Mouse (Mus musculus): Measurements from ENCODE around the gene Tbl1xr1. TPM values are rescaled to one million over a fixed set of nuclear protein-coding genes. Genes with fewer than 3 reads are reported as not detected.

Tbl1xr1 gene
- polyA plus RNA-seq, 1 experiment from 2014 or later, result 26.4 TPM

GRCm38 (mm10) chr3:22162948-22163347, 86.5 kb downstream of the Tbl1xr1 start:
- DNase-seq (ENCODE audit: low spot score) (no peak), ATAC-seq (ENCODE audit: insufficient read depth, low FRiP score, low TSS enrichment) (no peak)
- no peaks in the 10 kb centered on the region for H3K4me1 ChIP-seq (ENCODE audit: control insufficient read depth, insufficient read depth, low read length)
- no peaks in the 10 kb centered on the region for H3K36me3 ChIP-seq (ENCODE audit: control insufficient read depth, insufficient read depth, low read length)
- no peak overlapping the region for H3K4me3 ChIP-seq (ENCODE audit: low read depth, low read length)
- 99% methylated on average over 3 of the region's 3 CpGs for WGBS
- no peaks in the 10 kb centered on the region for H3K27me3 ChIP-seq (ENCODE audit: control insufficient read depth, insufficient read depth, low read length)
- no peaks in the 10 kb centered on the region for H3K9me3 ChIP-seq (ENCODE audit: control insufficient read depth, low read length)
- no peak overlapping the region for H3K27ac ChIP-seq (ENCODE audit: low read depth, low read length)
- H3K9ac ChIP-seq (ENCODE audit: low read length), result no peak overlapping the region
- no peak overlapping the region for H3K4me2 ChIP-seq (ENCODE audit: low read depth)

- ATAC-seq (ENCODE audit: insufficient read depth, low FRiP score, low TSS enrichment) (no peak), DNase-seq (ENCODE audit: low spot score) (no peak)
- Histone ChIP-seq H3K27me3 (ENCODE audit: control insufficient read depth, insufficient read depth, low read length) (no peaks in the 10 kb centered on the region), H3K4me2 (ENCODE audit: low read depth) (no peak overlapping the region), H3K4me3 (ENCODE audit: low read depth, low read length) (no peak overlapping the region), H3K36me3 (ENCODE audit: control insufficient read depth, insufficient read depth, low read length) (no peaks in the 10 kb centered on the region), H3K4me1 (ENCODE audit: control insufficient read depth, insufficient read depth, low read length) (no peaks in the 10 kb centered on the region), H3K9me3 (ENCODE audit: control insufficient read depth, low read length) (no peaks in the 10 kb centered on the region), H3K9ac (ENCODE audit: low read length) (no peak overlapping the region), H3K27ac (ENCODE audit: low read depth, low read length) (no peak overlapping the region)
- WGBS, result 96% methylated on average over 2 of the region's 2 CpGs
These were observed 91.4 kb downstream of the Tbl1xr1 start for GRCm38 (mm10) chr3:22167856-22168255.

- H3K27ac ChIP-seq (ENCODE audit: low read depth, low read length), result no peak overlapping the region
- DNase-seq (ENCODE audit: low spot score), result no peak
- WGBS, result 90% methylated on average over 4 of the region's 4 CpGs
These were observed 92.0 kb downstream of the Tbl1xr1 start for GRCm38 (mm10) chr3:22168432-22168831.

GRCm38 (mm10) chr3:22171526-22171925, 95.1 kb downstream of the Tbl1xr1 start:
- Histone ChIP-seq H3K27me3 (ENCODE audit: control insufficient read depth, insufficient read depth, low read length) (no peaks in the 10 kb centered on the region), H3K4me1 (ENCODE audit: control insufficient read depth, insufficient read depth, low read length) (no peaks in the 10 kb centered on the region), H3K4me3 (ENCODE audit: low read depth, low read length) (no peak overlapping the region), H3K27ac (ENCODE audit: low read depth, low read length) (no peak overlapping the region), H3K9ac (ENCODE audit: low read length) (no peak overlapping the region), H3K36me3 (ENCODE audit: control insufficient read depth, insufficient read depth, low read length) (no peaks in the 10 kb centered on the region), H3K4me2 (ENCODE audit: low read depth) (no peak overlapping the region), H3K9me3 (ENCODE audit: control insufficient read depth, low read length) (no peaks in the 10 kb centered on the region)
- ATAC-seq (ENCODE audit: insufficient read depth, low FRiP score, low TSS enrichment) (no peak), DNase-seq (ENCODE audit: low spot score) (no peak)
- 90% methylated on average over 8 of the region's 8 CpGs for WGBS

More at GRCm38 (mm10) chr3:22168432-22168831, 92.0 kb downstream of the Tbl1xr1 start:
- no peak for ATAC-seq (ENCODE audit: insufficient read depth, low FRiP score, low TSS enrichment)
- H3K9me3 ChIP-seq (ENCODE audit: control insufficient read depth, low read length), result no peaks in the 10 kb centered on the region
- no peaks in the 10 kb centered on the region for H3K36me3 ChIP-seq (ENCODE audit: control insufficient read depth, insufficient read depth, low read length)
- H3K4me3 ChIP-seq (ENCODE audit: low read depth, low read length), result no peak overlapping the region
- no peaks in the 10 kb centered on the region for H3K4me1 ChIP-seq (ENCODE audit: control insufficient read depth, insufficient read depth, low read length)
- no peak overlapping the region for H3K9ac ChIP-seq (ENCODE audit: low read length)
- H3K4me2 ChIP-seq (ENCODE audit: low read depth), result no peak overlapping the region
- H3K27me3 ChIP-seq (ENCODE audit: control insufficient read depth, insufficient read depth, low read length), result no peaks in the 10 kb centered on the region

GRCm38 (mm10) chr3:22172410-22172809, 96.0 kb downstream of the Tbl1xr1 start:
- H3K4me3 ChIP-seq (ENCODE audit: low read depth, low read length), result no peak overlapping the region
- H3K27ac ChIP-seq (ENCODE audit: low read depth, low read length), result no peak overlapping the region
- H3K27me3 ChIP-seq (ENCODE audit: control insufficient read depth, insufficient read depth, low read length), result no peaks in the 10 kb centered on the region
- no peaks in the 10 kb centered on the region for H3K9me3 ChIP-seq (ENCODE audit: control insufficient read depth, low read length)
- DNase-seq (ENCODE audit: low spot score), result no peak
- no peak overlapping the region for H3K4me2 ChIP-seq (ENCODE audit: low read depth)
- no peak for ATAC-seq (ENCODE audit: insufficient read depth, low FRiP score, low TSS enrichment)
- H3K4me1 ChIP-seq (ENCODE audit: control insufficient read depth, insufficient read depth, low read length), result no peaks in the 10 kb centered on the region
- H3K9ac ChIP-seq (ENCODE audit: low read length), result no peak overlapping the region
- H3K36me3 ChIP-seq (ENCODE audit: control insufficient read depth, insufficient read depth, low read length), result no peaks in the 10 kb centered on the region
- 70% methylated on average over 2 of the region's 2 CpGs for WGBS

- no peaks in the 10 kb centered on the region for H3K4me1 ChIP-seq (ENCODE audit: control insufficient read depth, insufficient read depth, low read length)
- H3K27me3 ChIP-seq (ENCODE audit: control insufficient read depth, insufficient read depth, low read length), result no peaks in the 10 kb centered on the region
- H3K9me3 ChIP-seq (ENCODE audit: control insufficient read depth, low read length), result no peaks in the 10 kb centered on the region
- DNase-seq (ENCODE audit: low spot score) (no peak), ATAC-seq (ENCODE audit: insufficient read depth, low FRiP score, low TSS enrichment) (no peak)
- H3K9ac ChIP-seq (ENCODE audit: low read length), result no peak overlapping the region
- WGBS, result 91% methylated on average over 5 of the region's 5 CpGs
- H3K4me3 ChIP-seq (ENCODE audit: low read depth, low read length), result no peak overlapping the region
- H3K4me2 ChIP-seq (ENCODE audit: low read depth), result no peak overlapping the region
- no peak overlapping the region for H3K27ac ChIP-seq (ENCODE audit: low read depth, low read length)
- H3K36me3 ChIP-seq (ENCODE audit: control insufficient read depth, insufficient read depth, low read length), result no peaks in the 10 kb centered on the region
These were observed 96.7 kb downstream of the Tbl1xr1 start for GRCm38 (mm10) chr3:22173171-22173570.

- DNase-seq (ENCODE audit: low spot score), result no peak
- no peaks in the 10 kb centered on the region for H3K27me3 ChIP-seq (ENCODE audit: control insufficient read depth, insufficient read depth, low read length)
- whole genome bisulfite sequencing, result 91% methylated on average over 4 of the region's 4 CpGs
- H3K9me3 ChIP-seq (ENCODE audit: control insufficient read depth, low read length), result no peaks in the 10 kb centered on the region
- no peak overlapping the region for H3K4me2 ChIP-seq (ENCODE audit: low read depth)
- no peaks in the 10 kb centered on the region for H3K4me1 ChIP-seq (ENCODE audit: control insufficient read depth, insufficient read depth, low read length)
- no peaks in the 10 kb centered on the region for H3K36me3 ChIP-seq (ENCODE audit: control insufficient read depth, insufficient read depth, low read length)
- no peak overlapping the region for H3K9ac ChIP-seq (ENCODE audit: low read length)
- no peak overlapping the region for H3K27ac ChIP-seq (ENCODE audit: low read depth, low read length)
- H3K4me3 ChIP-seq (ENCODE audit: low read depth, low read length), result no peak overlapping the region
- no peak for ATAC-seq (ENCODE audit: insufficient read depth, low FRiP score, low TSS enrichment)
These were observed 97.8 kb downstream of the Tbl1xr1 start for GRCm38 (mm10) chr3:22174232-22174631.

GRCm38 (mm10) chr3:22180076-22180475, 103.6 kb downstream of the Tbl1xr1 start:
- ATAC-seq (ENCODE audit: insufficient read depth, low FRiP score, low TSS enrichment), result no peak
- 86% methylated on average over 4 of the region's 4 CpGs for WGBS
- Histone ChIP-seq H3K4me3 (ENCODE audit: low read depth, low read length) (no peak overlapping the region), H3K36me3 (ENCODE audit: control insufficient read depth, insufficient read depth, low read length) (no peaks in the 10 kb centered on the region), H3K4me1 (ENCODE audit: control insufficient read depth, insufficient read depth, low read length) (no peaks in the 10 kb centered on the region), H3K27ac (ENCODE audit: low read depth, low read length) (no peak overlapping the region), H3K27me3 (ENCODE audit: control insufficient read depth, insufficient read depth, low read length) (no peaks in the 10 kb centered on the region), H3K4me2 (ENCODE audit: low read depth) (no peak overlapping the region), H3K9me3 (ENCODE audit: control insufficient read depth, low read length) (no peaks in the 10 kb centered on the region), H3K9ac (ENCODE audit: low read length) (no peak overlapping the region)
- no peak for DNase-seq (ENCODE audit: low spot score)

- no peaks in the 10 kb centered on the region for H3K27me3 ChIP-seq (ENCODE audit: control insufficient read depth, insufficient read depth, low read length)
- no peak overlapping the region for H3K27ac ChIP-seq (ENCODE audit: low read depth, low read length)
- no peaks in the 10 kb centered on the region for H3K4me1 ChIP-seq (ENCODE audit: control insufficient read depth, insufficient read depth, low read length)
- H3K9me3 ChIP-seq (ENCODE audit: control insufficient read depth, low read length), result no peaks in the 10 kb centered on the region
- H3K9ac ChIP-seq (ENCODE audit: low read length), result no peak overlapping the region
- no peaks in the 10 kb centered on the region for H3K36me3 ChIP-seq (ENCODE audit: control insufficient read depth, insufficient read depth, low read length)
- no peak for ATAC-seq (ENCODE audit: insufficient read depth, low FRiP score, low TSS enrichment)
- no peak for DNase-seq (ENCODE audit: low spot score)
- 94% methylated on average over 2 of the region's 2 CpGs for WGBS
- no peak overlapping the region for H3K4me2 ChIP-seq (ENCODE audit: low read depth)
- no peak overlapping the region for H3K4me3 ChIP-seq (ENCODE audit: low read depth, low read length)
These were observed 104.6 kb downstream of the Tbl1xr1 start for GRCm38 (mm10) chr3:22181026-22181425.

All from neural tube, embryonic 11.5 days (tissue).